Mouse (Mus musculus): Measurements from ENCODE around the gene Sprtn.

DNA sequence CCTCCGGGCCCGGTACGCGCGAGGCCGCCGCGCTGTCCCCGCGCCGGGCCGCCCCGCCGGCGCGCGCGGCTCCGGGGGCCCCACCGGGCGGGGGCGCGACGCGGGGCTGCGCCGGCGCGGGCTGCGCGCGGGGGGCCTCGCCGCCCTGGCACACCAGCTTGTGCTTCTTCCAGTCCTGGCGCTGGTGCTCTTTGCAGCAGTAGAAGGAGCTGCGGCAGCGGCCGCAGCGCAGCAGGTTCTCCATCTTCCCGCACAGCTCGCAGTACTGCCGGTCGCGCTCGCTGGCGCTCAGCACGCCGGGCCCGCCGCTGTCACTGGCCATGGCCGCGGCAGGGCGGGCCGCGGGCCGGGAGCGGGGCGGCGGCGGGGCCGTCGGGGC, 51.0 kb downstream of the Sprtn start:
- TF ChIP-seq MAX (IDR thresholded peaks at IDR 0.05; ENCODE audit: low read length) (no peak), SMC3 (IDR thresholded peaks at IDR 0.05; ENCODE audit: low read depth, low read length) (no peak)

All from MEL (cell line).